Mouse (Mus musculus): ENCODE measurements at regions not wholly inside any gene's neighbourhood (a gene's known extent, or its start where the extent isn't known, plus 50 kb on each side); places are given as distances from the start of the nearest gene placed in this dataset.

- no peak overlapping the region for H3K4me3 ChIP-seq
- no peak overlapping the region for H3K27ac ChIP-seq
- 50% methylated on average over 7 of the region's 7 CpGs for WGBS
- H3K27me3 ChIP-seq (ENCODE audit: control insufficient read depth, insufficient read depth, low read length), result no peaks in the 10 kb centered on the region
- no peaks in the 10 kb centered on the region for H3K4me1 ChIP-seq (ENCODE audit: control insufficient read depth, insufficient read depth, low read length)
- no peaks in the 10 kb centered on the region for H3K36me3 ChIP-seq (ENCODE audit: control insufficient read depth, insufficient read depth, low read length)
- H3K9ac ChIP-seq (ENCODE audit: low read depth, low read length), result no peak overlapping the region
- intact Hi-C loops (cut with DNase I), result loop anchor here (10.0 kb wide), 1 partner anchor 829 kb away; no protein-coding TSS in a partner anchor
- TF ChIP-seq POLR2A (IDR thresholded peaks at IDR 0.05; ENCODE audit: insufficient read depth, low read depth, low read length) (no peak), CTCF (IDR thresholded peaks at IDR 0.05) (no peak), EP300 (IDR thresholded peaks at IDR 0.05; ENCODE audit: insufficient read depth, low read depth, low read length) (no peak)
- no peak for DNase-seq
- H3K79me2 ChIP-seq (replicated peaks; ENCODE audit: control insufficient read depth, insufficient read depth, low read length), result no peaks in the 10 kb centered on the region
Measured at GRCm38 (mm10) chr12:77663665-77664374, 425.9 kb downstream of the Fut8 start.

DNA sequence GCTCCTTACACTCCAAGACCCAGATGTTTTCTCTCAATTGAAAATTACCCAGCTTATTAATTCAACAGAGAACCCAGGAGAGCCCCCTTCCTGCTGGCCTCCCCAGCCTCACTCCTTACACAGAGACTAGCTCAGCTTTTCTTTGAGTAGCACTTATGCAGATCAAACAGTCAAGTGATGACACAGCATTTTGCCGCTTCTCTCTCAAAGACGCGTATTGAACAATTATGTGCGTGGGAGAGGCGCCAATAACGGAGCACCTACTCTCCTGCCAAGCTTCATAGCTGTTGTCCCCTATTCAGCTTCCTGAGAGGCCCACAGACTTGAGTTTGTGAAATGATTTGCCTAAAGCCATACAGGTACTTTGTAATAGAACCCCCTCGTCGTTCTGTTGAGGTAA is 428.5 kb downstream of the Fut8 start:
- 68% methylated on average over 8 of the region's 8 CpGs for WGBS
- H3K27me3 ChIP-seq (ENCODE audit: control insufficient read depth, insufficient read depth, low read length), result no peaks in the 10 kb centered on the region
- no peaks in the 10 kb centered on the region for H3K4me1 ChIP-seq (ENCODE audit: control insufficient read depth, insufficient read depth, low read length)
- no peak overlapping the region for H3K27ac ChIP-seq
- H3K4me3 ChIP-seq, result no peak overlapping the region
- H3K36me3 ChIP-seq (ENCODE audit: control insufficient read depth, insufficient read depth, low read length), result no peaks in the 10 kb centered on the region
- no peak for DNase-seq
- TF ChIP-seq EP300 (IDR thresholded peaks at IDR 0.05; ENCODE audit: insufficient read depth, low read depth, low read length) (no peak), POLR2A (IDR thresholded peaks at IDR 0.05; ENCODE audit: insufficient read depth, low read depth, low read length) (no peak), CTCF (IDR thresholded peaks at IDR 0.05) (no peak)
- H3K9ac ChIP-seq (ENCODE audit: low read depth, low read length), result no peak overlapping the region
- H3K79me2 ChIP-seq (replicated peaks; ENCODE audit: control insufficient read depth, insufficient read depth, low read length), result no peaks in the 10 kb centered on the region
- intact Hi-C loops (cut with DNase I), result loop anchor here (10.0 kb wide), 1 partner anchor 832 kb away; no protein-coding TSS in a partner anchor

DNA sequence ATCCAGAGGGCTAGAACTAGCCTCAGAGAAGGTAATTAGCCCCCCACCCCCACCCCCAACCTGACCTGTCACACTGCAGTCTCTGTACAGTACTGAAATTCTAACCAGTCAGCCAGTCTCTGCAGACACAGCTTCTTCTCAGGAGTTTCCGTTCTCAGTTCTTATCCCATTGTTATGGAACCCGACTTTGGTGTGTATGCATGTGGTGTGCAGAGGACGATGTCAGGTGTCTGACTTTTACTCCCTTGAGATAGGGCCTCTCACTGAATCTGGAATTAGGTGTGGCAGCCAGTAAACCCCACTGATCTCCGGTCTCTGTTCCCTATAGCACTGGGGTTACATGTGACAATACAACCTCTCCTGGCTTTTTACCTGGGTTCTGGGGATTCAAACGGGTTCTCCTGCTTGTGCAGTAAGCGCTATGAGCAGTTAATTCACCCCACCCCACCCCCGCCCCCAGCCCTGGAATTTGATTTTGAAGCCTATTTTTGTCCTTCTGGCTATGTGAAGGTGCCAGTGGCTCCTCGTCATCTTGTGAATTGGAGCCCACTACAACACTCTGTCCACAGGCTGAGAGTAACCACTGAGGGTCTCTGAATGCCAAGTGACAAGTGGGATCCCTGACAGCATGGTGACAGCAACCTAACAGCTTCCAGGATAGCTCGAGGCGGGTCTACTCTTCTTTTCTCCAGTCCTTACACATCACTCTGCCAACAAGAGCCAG is 429.4 kb downstream of the Fut8 start:
- no peak for DNase-seq

GRCm38 (mm10) chr12:77667875-77668204 is 429.9 kb downstream of the Fut8 start:
- Histone ChIP-seq H3K4me1 (ENCODE audit: control insufficient read depth, insufficient read depth, low read length) (no peaks in the 10 kb centered on the region), H3K36me3 (ENCODE audit: control insufficient read depth, insufficient read depth, low read length) (no peaks in the 10 kb centered on the region), H3K9ac (ENCODE audit: low read depth, low read length) (no peak overlapping the region), H3K27ac (no peak overlapping the region), H3K79me2 (replicated peaks; ENCODE audit: control insufficient read depth, insufficient read depth, low read length) (no peaks in the 10 kb centered on the region), H3K4me3 (no peak overlapping the region), H3K27me3 (ENCODE audit: control insufficient read depth, insufficient read depth, low read length) (no peaks in the 10 kb centered on the region)
- intact Hi-C loops (cut with DNase I), result loop anchor here (2.0 to 10.0 kb wide), 3 partner anchors 427 to 833 kb away; no protein-coding TSS in a partner anchor
- WGBS, result 6% methylated on average over 6 of the region's 6 CpGs
- DNase-seq, result peak; percentile 45 to 76
- peak; percentile 94 for TF ChIP-seq CTCF (IDR thresholded peaks at IDR 0.05)
- no peak for TF ChIP-seq POLR2A (IDR thresholded peaks at IDR 0.05; ENCODE audit: insufficient read depth, low read depth, low read length)
- no peak for TF ChIP-seq EP300 (IDR thresholded peaks at IDR 0.05; ENCODE audit: insufficient read depth, low read depth, low read length)

More for the DNA sequence above, 429.4 kb downstream of the Fut8 start:
- Histone ChIP-seq H3K4me3 (no peak overlapping the region), H3K36me3 (ENCODE audit: control insufficient read depth, insufficient read depth, low read length) (no peaks in the 10 kb centered on the region), H3K9ac (ENCODE audit: low read depth, low read length) (no peak overlapping the region), H3K27me3 (ENCODE audit: control insufficient read depth, insufficient read depth, low read length) (no peaks in the 10 kb centered on the region), H3K4me1 (ENCODE audit: control insufficient read depth, insufficient read depth, low read length) (no peaks in the 10 kb centered on the region), H3K79me2 (replicated peaks; ENCODE audit: control insufficient read depth, insufficient read depth, low read length) (no peaks in the 10 kb centered on the region), H3K27ac (no peak overlapping the region)
- TF ChIP-seq POLR2A (IDR thresholded peaks at IDR 0.05; ENCODE audit: insufficient read depth, low read depth, low read length) (no peak), EP300 (IDR thresholded peaks at IDR 0.05; ENCODE audit: insufficient read depth, low read depth, low read length) (no peak), CTCF (IDR thresholded peaks at IDR 0.05) (no peak)
- WGBS, result 57% methylated on average over 10 of the region's 10 CpGs
- intact Hi-C loops (cut with DNase I), result loop anchor here (10.0 kb wide), 1 partner anchor 833 kb away; no protein-coding TSS in a partner anchor

GRCm38 (mm10) chr12:77670531-77670930 is 432.6 kb downstream of the Fut8 start:
- Histone ChIP-seq H3K27me3 (ENCODE audit: control insufficient read depth, insufficient read depth, low read length) (no peaks in the 10 kb centered on the region), H3K79me2 (replicated peaks; ENCODE audit: control insufficient read depth, insufficient read depth, low read length) (no peaks in the 10 kb centered on the region), H3K4me1 (ENCODE audit: control insufficient read depth, insufficient read depth, low read length) (no peaks in the 10 kb centered on the region), H3K4me3 (no peak overlapping the region), H3K9ac (ENCODE audit: low read depth, low read length) (no peak overlapping the region), H3K27ac (no peak overlapping the region), H3K36me3 (ENCODE audit: control insufficient read depth, insufficient read depth, low read length) (no peaks in the 10 kb centered on the region)
- 84% methylated on average over 8 of the region's 8 CpGs for WGBS
- intact Hi-C loops (cut with DNase I), result no loop called here
- DNase-seq, result no peak
- TF ChIP-seq EP300 (IDR thresholded peaks at IDR 0.05; ENCODE audit: insufficient read depth, low read depth, low read length) (no peak), CTCF (IDR thresholded peaks at IDR 0.05) (no peak), POLR2A (IDR thresholded peaks at IDR 0.05; ENCODE audit: insufficient read depth, low read depth, low read length) (no peak)

- H3K36me3 ChIP-seq (ENCODE audit: control insufficient read depth, insufficient read depth, low read length), result no peaks in the 10 kb centered on the region
- intact Hi-C loops (cut with DNase I), result no loop called here
- H3K27me3 ChIP-seq (ENCODE audit: control insufficient read depth, insufficient read depth, low read length), result no peaks in the 10 kb centered on the region
- no peak overlapping the region for H3K9ac ChIP-seq (ENCODE audit: low read depth, low read length)
- 68% methylated on average over 2 of the region's 2 CpGs for WGBS
- no peak for DNase-seq
- H3K79me2 ChIP-seq (replicated peaks; ENCODE audit: control insufficient read depth, insufficient read depth, low read length), result no peaks in the 10 kb centered on the region
- H3K27ac ChIP-seq, result no peak overlapping the region
- TF ChIP-seq EP300 (IDR thresholded peaks at IDR 0.05; ENCODE audit: insufficient read depth, low read depth, low read length) (no peak), CTCF (IDR thresholded peaks at IDR 0.05) (no peak), POLR2A (IDR thresholded peaks at IDR 0.05; ENCODE audit: insufficient read depth, low read depth, low read length) (no peak)
- H3K4me3 ChIP-seq, result no peak overlapping the region
- no peaks in the 10 kb centered on the region for H3K4me1 ChIP-seq (ENCODE audit: control insufficient read depth, insufficient read depth, low read length)
Measured at GRCm38 (mm10) chr12:77674352-77674751, 436.4 kb downstream of the Fut8 start.

Data from heart, adult 2 months (tissue).